Mouse (Mus musculus) heart, postnatal 0 days (tissue): ENCODE data around the gene BC005624.

Experiments
- CTCF ChIP-seq: IDR thresholded peaks from 2 replicates; pipeline ENCODE4 v1.5.1; 2016; ENCODE audit warnings: antibody characterized with exemption, control low read depth, low read depth
- EP300 ChIP-seq: IDR thresholded peaks from 2 replicates; pipeline ENCODE4 v1.6.1; 2016; ENCODE audit warnings: antibody characterized with exemption, low read depth

GRCm38 (mm10) chr2:31020202-31020601, 38.2 kb upstream of the BC005624 start:
- TF ChIP-seq CTCF (no peak), EP300 (no peak)
